Mouse (Mus musculus) erythroblast, embryonic 14.5 days (primary cell): ENCODE results near the gene Sim2.

Experiments used
- GATA1 ChIP-seq: IDR thresholded peaks from 2 replicates; pipeline ENCODE4 v1.6.1; 2012; ENCODE audit warnings: low read length, inconsistent platforms, mixed read lengths
- TAL1 ChIP-seq: IDR thresholded peaks from 3 replicates; pipeline ENCODE4 v1.6.1; 2012; ENCODE audit warnings: low read length, inconsistent platforms, mixed read lengths

DNA sequence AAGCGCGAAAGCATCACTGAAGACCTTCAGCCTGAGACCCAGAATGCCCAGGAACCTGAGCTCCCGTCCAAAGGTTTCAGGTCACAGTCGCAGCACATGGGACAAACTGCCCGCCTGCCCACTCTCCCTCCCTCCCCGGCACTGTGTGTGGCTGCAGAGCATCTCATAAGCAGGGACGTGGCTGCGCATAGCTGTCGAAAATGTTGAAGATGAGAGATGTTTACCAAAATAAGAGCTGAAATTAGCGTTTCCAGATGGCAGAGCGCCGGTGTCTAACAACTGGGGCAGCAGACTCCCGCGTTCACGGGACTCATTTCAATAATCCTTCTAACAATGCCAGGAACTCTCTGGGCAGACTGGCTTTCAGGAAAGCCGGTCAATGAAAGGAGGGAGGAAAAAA lies 44.2 kb upstream of the Sim2 start:
- TF ChIP-seq GATA1 (no peak), TAL1 (no peak)
